Mouse (Mus musculus) spleen, adult 2 months (tissue): ENCODE measurements around the gene Pced1b.

Experiments used
- CTCF ChIP-seq: fragments of 200-500 bp; IDR thresholded peaks from 2 replicates; pipeline ENCODE4 v1.5.1; 2011; ENCODE audit warnings: mild to moderate bottlenecking, inconsistent platforms; ENCODE audit not compliant: insufficient read depth, insufficient read length, insufficient replicate concordance; ENCODE audit errors: extremely low read depth
- POLR2A ChIP-seq: fragments of 200-500 bp; IDR thresholded peaks from 2 replicates; pipeline ENCODE4 v1.6.1; 2011; ENCODE audit warnings: low read depth, low read length, inconsistent platforms

GRCm38 (mm10) chr15:97278340-97278948, 31.5 kb downstream of the Pced1b start:
- no peak for TF ChIP-seq CTCF
- TF ChIP-seq POLR2A = no peak
